Mouse (Mus musculus) kidney, embryonic 14.5 days (tissue): ENCODE results near the gene Sept8. TPM values are rescaled to one million over a fixed set of nuclear protein-coding genes. Genes with fewer than 3 reads are reported as not detected.

Experiments used
- ATAC-seq: fragments of 200-750 bp; cut with Nextera tagmentation; 2 replicates; pipeline ENCODE4 v1.8.0; 2017; ENCODE audit warnings: moderate number of reproducible peaks, mild to moderate bottlenecking, moderate TSS enrichment, moderate library complexity; ENCODE audit not compliant: low FRiP score, low TSS enrichment
- H3K27ac ChIP-seq: fragments of 300-500 bp; sonication (generic); 2 replicates; pipeline ENCODE4 v1.5.1; 2014; ENCODE audit warnings: low read depth, mild to moderate bottlenecking, low read length, moderate library complexity, mixed read lengths
- H3K27me3 ChIP-seq: fragments of 300-500 bp; sonication (generic); 2 replicates; pipeline ENCODE4 v1.6.1; 2014; ENCODE audit warnings: mild to moderate bottlenecking, low read length; ENCODE audit not compliant: control insufficient read depth, insufficient read depth
- H3K36me3 ChIP-seq: fragments of 300-500 bp; sonication (generic); 2 replicates; pipeline ENCODE4 v1.6.1; 2014; ENCODE audit warnings: low read length, mixed read lengths; ENCODE audit not compliant: control insufficient read depth, insufficient read depth
- H3K4me1 ChIP-seq: fragments of 300-500 bp; sonication (generic); 2 replicates; pipeline ENCODE4 v1.6.1; 2014; ENCODE audit warnings: low read length, mixed read lengths; ENCODE audit not compliant: control insufficient read depth, insufficient read depth
- H3K4me2 ChIP-seq: fragments of 300-500 bp; sonication (generic); replicated peaks from 2 replicates; pipeline ENCODE4 v1.6.1; 2014; ENCODE audit warnings: low read depth, mild to moderate bottlenecking, low read length
- H3K4me3 ChIP-seq: fragments of 300-500 bp; sonication (generic); 2 replicates; pipeline ENCODE4 v1.5.1; 2014; ENCODE audit warnings: mild to moderate bottlenecking, low read length
- H3K9ac ChIP-seq: fragments of 300-500 bp; sonication (generic); 2 replicates; pipeline ENCODE4 v1.6.1; 2014; ENCODE audit warnings: low read depth, mild to moderate bottlenecking, low read length, moderate library complexity
- H3K9me3 ChIP-seq: fragments of 300-500 bp; sonication (generic); 2 replicates; pipeline ENCODE4 v1.6.1; 2016; ENCODE audit warnings: low read length; ENCODE audit not compliant: control insufficient read depth
- WGBS: fragments of 180-500 bp; shearing (Covaris S2); extraction: QIAGEN DNeasy Blood & Tissue Kit; methylation state at CpG from one replicate; pipeline ENCODE4 v1.1.7; 2014; 5-methylcytosine and 5-hydroxymethylcytosine counted together
- polyA plus RNA-seq: library from polyadenylated mRNA; unstranded; fragments of >200 nt; fragmentation: Nextera tagmentation; extraction: Ambion mirVana; gene quantifications from 2 replicates; pipeline ENCODE4 v1.2.1, GENCODE M21; 2014

Gene Sept8
- polyA plus RNA-seq, 1 experiment from 2014 or later = 21.3 TPM

GRCm38 (mm10) chr11:53505026-53505663 lies 13.9 kb upstream of the Sept8 start:
- ATAC-seq = no peak
- Histone ChIP-seq H3K9ac (no peak overlapping the region), H3K36me3 (no peaks in the 10 kb centered on the region), H3K4me1 (no peaks in the 10 kb centered on the region), H3K27me3 (no peaks in the 10 kb centered on the region), H3K4me2 (no peak overlapping the region), H3K27ac (no peak overlapping the region), H3K4me3 (no peak overlapping the region), H3K9me3 (no peaks in the 10 kb centered on the region)
- 75% methylated on average over 5 of the region's 5 CpGs for whole genome bisulfite sequencing

GRCm38 (mm10) chr11:53507098-53507805 lies 11.8 kb upstream of the Sept8 start:
- Histone ChIP-seq H3K36me3 (no peaks in the 10 kb centered on the region), H3K9me3 (no peaks in the 10 kb centered on the region), H3K4me2 (no peak overlapping the region), H3K27ac (no peak overlapping the region), H3K4me3 (no peak overlapping the region), H3K9ac (no peak overlapping the region), H3K27me3 (no peaks in the 10 kb centered on the region), H3K4me1 (no peaks in the 10 kb centered on the region)
- 89% methylated on average over 9 of the region's 9 CpGs for WGBS
- no peak for ATAC-seq

GRCm38 (mm10) chr11:53508152-53508551 lies 10.9 kb upstream of the Sept8 start:
- H3K4me1 ChIP-seq = no peaks in the 10 kb centered on the region
- no peak overlapping the region for H3K4me2 ChIP-seq
- no peak overlapping the region for H3K4me3 ChIP-seq
- no peaks in the 10 kb centered on the region for H3K27me3 ChIP-seq
- H3K27ac ChIP-seq = no peak overlapping the region
- no peak for ATAC-seq
- H3K9me3 ChIP-seq = no peaks in the 10 kb centered on the region
- 70% methylated on average over 7 of the region's 7 CpGs for WGBS
- no peak overlapping the region for H3K9ac ChIP-seq
- H3K36me3 ChIP-seq = no peaks in the 10 kb centered on the region

- 53% methylated on average over 3 of the region's 3 CpGs for WGBS
- no peak overlapping the region for H3K4me2 ChIP-seq
- H3K4me1 ChIP-seq = no peaks in the 10 kb centered on the region
- H3K36me3 ChIP-seq = no peaks in the 10 kb centered on the region
- H3K27ac ChIP-seq = no peak overlapping the region
- H3K9ac ChIP-seq = no peak overlapping the region
- no peaks in the 10 kb centered on the region for H3K9me3 ChIP-seq
- H3K27me3 ChIP-seq = no peaks in the 10 kb centered on the region
- no peak for ATAC-seq
- no peak overlapping the region for H3K4me3 ChIP-seq
Observed at GRCm38 (mm10) chr11:53508591-53508990, 10.5 kb upstream of the Sept8 start.

GRCm38 (mm10) chr11:53510351-53510750 lies 8.7 kb upstream of the Sept8 start:
- H3K36me3 ChIP-seq = no peaks in the 10 kb centered on the region
- WGBS = 44% methylated on average over 5 of the region's 5 CpGs
- H3K4me1 ChIP-seq = no peaks in the 10 kb centered on the region
- H3K4me2 ChIP-seq = no peak overlapping the region
- no peak overlapping the region for H3K9ac ChIP-seq
- no peaks in the 10 kb centered on the region for H3K9me3 ChIP-seq
- no peaks in the 10 kb centered on the region for H3K27me3 ChIP-seq
- no peak overlapping the region for H3K4me3 ChIP-seq
- ATAC-seq = no peak
- no peak overlapping the region for H3K27ac ChIP-seq

- 0 out of 2 replicates have a peak, but pooled peaks cover 4% of the 10 kb centered on the region for H3K4me1 ChIP-seq
- WGBS = 33% methylated on average over 8 of the region's 8 CpGs
- peak overlapping the region; percentile 17; the same call in 1 of the 2 replicates for H3K27ac ChIP-seq
- no peak overlapping the region for H3K4me2 ChIP-seq
- H3K9ac ChIP-seq = no peak overlapping the region
- H3K36me3 ChIP-seq = no peaks in the 10 kb centered on the region
- H3K4me3 ChIP-seq = no peak overlapping the region
- no peaks in the 10 kb centered on the region for H3K27me3 ChIP-seq
- ATAC-seq = no peak
- no peaks in the 10 kb centered on the region for H3K9me3 ChIP-seq
Observed at GRCm38 (mm10) chr11:53516775-53517627, 2.1 kb upstream of the Sept8 start.

GRCm38 (mm10) chr11:53518759-53519158 lies 298 bp upstream of the Sept8 start:
- H3K27me3 ChIP-seq = no peaks in the 10 kb centered on the region
- H3K4me3 ChIP-seq = no peak overlapping the region; the same call in 1 of the 2 replicates
- no peak overlapping the region for H3K9ac ChIP-seq
- 49% methylated on average over 5 of the region's 5 CpGs for WGBS
- ATAC-seq = no peak
- no peaks in the 10 kb centered on the region for H3K9me3 ChIP-seq
- H3K4me1 ChIP-seq = 0 out of 2 replicates have a peak, but pooled peaks cover 4% of the 10 kb centered on the region
- H3K27ac ChIP-seq = no peak overlapping the region
- peak overlapping the region; percentile 83; the same call in 1 of the 2 replicates for H3K4me2 ChIP-seq
- H3K36me3 ChIP-seq = no peaks in the 10 kb centered on the region

- Histone ChIP-seq H3K27ac (peak overlapping the region; percentile 64; the same call in 1 of the 2 replicates), H3K4me1 (0 out of 2 replicates have a peak, but pooled peaks cover 4% of the 10 kb centered on the region), H3K27me3 (no peaks in the 10 kb centered on the region), H3K9ac (peak overlapping the region; percentile 77), H3K36me3 (no peaks in the 10 kb centered on the region), H3K4me3 (peak overlapping the region; percentile 71), H3K9me3 (no peaks in the 10 kb centered on the region), H3K4me2 (peak overlapping the region; percentile 83)
- WGBS = 3% methylated on average over 24 of the region's 24 CpGs
- peak; percentile 40 for ATAC-seq
Observed at GRCm38 (mm10) chr11:53520122-53520978, 1.3 kb downstream of the Sept8 start.
